Mouse (Mus musculus): ENCODE results near the gene Gm45062. TPM values are rescaled to one million over a fixed set of nuclear protein-coding genes. Genes with fewer than 3 reads are reported as not detected.

Gene Gm45062
- not detected in 2 replicates for polyA plus RNA-seq (2012; ENCODE audit: low replicate concordance)

GRCm38 (mm10) chr6:8259004-8259666 is at the start of gene Gm45062, which contains the start of the genes Rpa3 and Umad1:
Gene Gm45062, plus strand, starts transcription at chr6:8259450.
Gene Rpa3, minus strand, starts transcription at chr6:8259173.
Gene Umad1, plus strand, starts transcription at chr6:8259288.

GRCm38 (mm10) chr6:8509551-8509950 is 250.3 kb downstream of the Gm45062 start, which contains the start of gene Glcci1:
Gene Glcci1, plus strand, starts transcription at chr6:8509600.

Other genes with a start within 250 kb of the Gm45062 start
- gene Col28a1, start 66.8 kb upstream of the Gm45062 start, polyA plus RNA-seq (2012; ENCODE audit: low replicate concordance), result not detected in 2 replicates
- gene Mios, start 50.2 kb upstream of the Gm45062 start, polyA plus RNA-seq (2012; ENCODE audit: low replicate concordance), result 6.7 and 6.8 TPM in 2 replicates
- 0.60 and 2.6 TPM in 2 replicates for gene Rpa3, start 277 bp upstream of the Gm45062 start, polyA plus RNA-seq (2012; ENCODE audit: low replicate concordance)
- gene Umad1, start 162 bp upstream of the Gm45062 start, polyA plus RNA-seq (2012; ENCODE audit: low replicate concordance), result 11.4 and 12.8 TPM in 2 replicates

Measured in hematopoietic multipotent progenitor cell, adult 10-12 weeks (in vitro differentiated cells).